Mouse (Mus musculus): ENCODE measurements around the gene Gm3233. TPM values are rescaled to one million over a fixed set of nuclear protein-coding genes. Genes with fewer than 3 reads are reported as not detected.
"Not testable (repeated sequence)": the region's sequence is repeated elsewhere in the genome, so short reads cannot be mapped to it uniquely, and the experiment has no call there.

The Gm3233 gene
- polyA plus RNA-seq, 1 experiment from 2014 or later: not detected

DNA sequence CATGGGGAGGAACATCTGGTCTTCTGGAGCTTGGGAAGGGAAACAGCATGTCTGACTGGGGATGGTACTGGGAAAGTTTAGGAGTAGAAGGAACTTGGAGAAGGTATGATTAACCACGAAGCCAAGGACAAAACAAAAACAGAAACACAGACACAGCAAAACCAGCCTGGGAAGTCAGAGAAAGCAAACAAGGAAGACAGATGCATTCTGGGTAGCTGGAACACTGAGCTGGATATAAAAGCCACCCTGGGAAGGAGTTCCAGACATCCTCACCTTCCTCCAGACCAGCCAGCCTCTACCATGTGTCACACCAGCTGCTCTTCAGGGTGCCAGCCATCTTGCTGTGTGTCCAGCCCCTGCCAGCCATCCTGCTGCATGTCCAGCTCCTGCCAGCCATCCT is 44.0 kb downstream of the Gm3233 start, which contains the start of gene Gm10142:
Gene Gm10142, plus strand, starts transcription at position 301 of the 400 bp plus-strand sequence.
- H3K9me3 ChIP-seq: no peaks in the 10 kb centered on the region
- WGBS: 79% methylated on average over 1 of the region's 1 CpGs
- H3K4me2 ChIP-seq: no peak within 1 kb of the TSS
- no peaks in the 10 kb centered on the region for H3K36me3 ChIP-seq (replicated peaks)
- H3K27me3 ChIP-seq (replicated peaks): no peaks in the 10 kb centered on the region
- ATAC-seq (replicated peaks): no peak
- no peaks in the 10 kb centered on the region for H3K4me1 ChIP-seq
- H3K9ac ChIP-seq: no peak within 1 kb of the TSS
- no peak within 1 kb of the TSS for H3K4me3 ChIP-seq
- no peak within 1 kb of the TSS for H3K27ac ChIP-seq

DNA sequence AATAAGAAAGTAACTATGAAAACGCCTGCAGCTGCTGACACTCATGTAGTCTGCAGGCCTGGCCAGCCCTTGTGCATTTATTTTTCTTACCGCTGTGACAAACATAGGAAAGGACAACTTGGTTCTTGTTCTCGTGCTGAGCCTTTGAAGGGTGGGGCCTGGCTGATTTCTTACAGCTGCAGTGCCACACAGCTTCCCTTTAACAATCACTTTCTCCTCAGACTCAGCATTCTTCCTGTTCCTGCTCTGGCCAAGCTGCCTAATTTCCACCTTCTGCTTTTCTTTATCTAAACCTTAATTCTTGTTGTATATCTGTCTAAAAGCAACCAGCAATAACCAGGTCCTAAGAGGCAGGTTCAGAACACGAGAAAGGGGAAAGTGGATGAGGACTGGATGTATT is 45.7 kb downstream of the Gm3233 start:
- Histone ChIP-seq H3K36me3 (replicated peaks) (no peaks in the 10 kb centered on the region), H3K27ac (no peak overlapping the region), H3K4me1 (no peaks in the 10 kb centered on the region), H3K27me3 (replicated peaks) (no peaks in the 10 kb centered on the region), H3K4me2 (no peak overlapping the region), H3K4me3 (no peak overlapping the region), H3K9me3 (no peaks in the 10 kb centered on the region), H3K9ac (no peak overlapping the region)
- WGBS: 72% methylated on average over 4 of the region's 4 CpGs
- ATAC-seq (replicated peaks): no peak

DNA sequence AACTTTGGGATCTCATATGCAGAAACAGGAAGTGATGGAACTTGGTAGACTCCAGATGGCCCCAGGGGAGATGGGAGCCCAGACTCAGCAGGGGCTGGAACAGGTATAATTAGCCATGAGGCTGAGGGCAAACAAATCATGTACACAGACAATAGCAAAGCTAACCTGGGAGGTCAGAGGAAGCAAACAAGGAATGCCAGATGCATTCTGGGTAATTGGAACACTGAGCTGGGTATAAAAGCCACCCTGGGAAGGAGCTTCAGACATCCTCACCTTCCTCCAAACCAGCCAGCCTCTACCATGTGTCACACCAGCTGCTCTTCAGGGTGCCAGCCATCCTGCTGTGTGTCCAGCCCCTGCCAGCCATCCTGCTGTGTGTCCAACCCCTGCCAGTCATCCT is 48.3 kb downstream of the Gm3233 start, which contains the start of gene Gm10024:
Gene Gm10024, plus strand, starts transcription at position 301 of the 400 bp plus-strand sequence.
- H3K4me1 ChIP-seq; H3K36me3 ChIP-seq (replicated peaks); H3K27me3 ChIP-seq (replicated peaks); H3K4me3 ChIP-seq; ATAC-seq (replicated peaks); H3K9ac ChIP-seq; H3K27ac ChIP-seq; H3K4me2 ChIP-seq; H3K9me3 ChIP-seq: not testable (repeated sequence)

DNA sequence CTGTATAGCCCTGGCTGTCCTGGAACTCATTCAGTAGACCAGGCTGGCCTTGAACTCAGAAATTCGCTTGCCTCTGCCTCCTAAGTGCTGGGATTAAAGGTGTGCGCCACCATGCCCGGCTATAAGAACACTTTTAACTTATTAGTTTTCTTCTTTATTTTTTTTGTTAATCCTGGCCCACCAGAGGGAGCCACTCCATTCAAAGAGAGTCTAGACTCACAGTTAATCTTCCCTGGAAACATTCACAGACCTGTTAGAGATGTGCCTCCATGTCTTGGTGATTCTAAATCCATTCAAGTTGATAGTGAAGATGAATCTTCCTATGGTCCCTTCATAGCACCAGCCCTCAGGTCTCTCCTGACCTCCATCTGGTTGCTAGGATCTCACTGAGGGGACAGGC is 49.7 kb downstream of the Gm3233 start:
- H3K4me2 ChIP-seq: no peak overlapping the region
- H3K4me1 ChIP-seq: no peaks in the 10 kb centered on the region
- H3K9me3 ChIP-seq: no peaks in the 10 kb centered on the region
- no peaks in the 10 kb centered on the region for H3K27me3 ChIP-seq (replicated peaks)
- no peaks in the 10 kb centered on the region for H3K36me3 ChIP-seq (replicated peaks)
- no peak overlapping the region for H3K27ac ChIP-seq
- ATAC-seq (replicated peaks): no peak
- H3K9ac ChIP-seq: no peak overlapping the region
- 78% methylated on average over 3 of the region's 3 CpGs for WGBS
- H3K4me3 ChIP-seq: no peak overlapping the region

Other genes starting within 250 kb of the Gm3233 start
- 48.0 and 52.8 TPM in 2 replicates for gene Fam207a, start 243.9 kb downstream of the Gm3233 start, polyA plus RNA-seq (2015; fragmentation: Nextera tagmentation; extraction: Ambion mirVana)
- gene Itgb2, start 229.4 kb downstream of the Gm3233 start, polyA plus RNA-seq (2015; fragmentation: Nextera tagmentation; extraction: Ambion mirVana): 0.81 and 0.87 TPM in 2 replicates
- 68.6 and 72.0 TPM in 2 replicates for gene Pttg1ip, start 178.0 kb downstream of the Gm3233 start, polyA plus RNA-seq (2015; fragmentation: Nextera tagmentation; extraction: Ambion mirVana)
- 308 and 325 TPM in 2 replicates for gene Sumo3, start 153.6 kb downstream of the Gm3233 start, polyA plus RNA-seq (2015; fragmentation: Nextera tagmentation; extraction: Ambion mirVana)
- 2.5 TPM in 1 of 2 replicates, not detected in the other for gene Gm49325, start 153.5 kb downstream of the Gm3233 start, polyA plus RNA-seq (2015; fragmentation: Nextera tagmentation; extraction: Ambion mirVana)
- 91.1 and 97.2 TPM in 2 replicates for gene Ube2g2, start 137.4 kb downstream of the Gm3233 start, polyA plus RNA-seq (2015; fragmentation: Nextera tagmentation; extraction: Ambion mirVana)
- gene Tspear, start 73.1 kb downstream of the Gm3233 start, polyA plus RNA-seq (2015; fragmentation: Nextera tagmentation; extraction: Ambion mirVana): 1.5 and 1.7 TPM in 2 replicates
- not detected in 2 replicates for gene Gm19402, start 68.9 kb downstream of the Gm3233 start, polyA plus RNA-seq (2015; fragmentation: Nextera tagmentation; extraction: Ambion mirVana)
- gene Gm9508, start 62.4 kb downstream of the Gm3233 start, polyA plus RNA-seq (2015; fragmentation: Nextera tagmentation; extraction: Ambion mirVana): not detected in 2 replicates
- not detected in 2 replicates for gene Gm10272, start 53.1 kb downstream of the Gm3233 start, polyA plus RNA-seq (2015; fragmentation: Nextera tagmentation; extraction: Ambion mirVana)
- not detected in 2 replicates for gene Gm10024, start 48.2 kb downstream of the Gm3233 start, polyA plus RNA-seq (2015; fragmentation: Nextera tagmentation; extraction: Ambion mirVana)
- not detected in 2 replicates for gene Gm10142, start 43.9 kb downstream of the Gm3233 start, polyA plus RNA-seq (2015; fragmentation: Nextera tagmentation; extraction: Ambion mirVana)
- not detected in 2 replicates for gene Krtap12-1, start 39.1 kb downstream of the Gm3233 start, polyA plus RNA-seq (2015; fragmentation: Nextera tagmentation; extraction: Ambion mirVana)
- not detected in 2 replicates for gene Gm10100, start 33.2 kb downstream of the Gm3233 start, polyA plus RNA-seq (2015; fragmentation: Nextera tagmentation; extraction: Ambion mirVana)
- not detected in 2 replicates for gene Gm18596, start 17.0 kb downstream of the Gm3233 start, polyA plus RNA-seq (2015; fragmentation: Nextera tagmentation; extraction: Ambion mirVana)
- gene Gm9736, start 8.3 kb downstream of the Gm3233 start, polyA plus RNA-seq (2015; fragmentation: Nextera tagmentation; extraction: Ambion mirVana): not detected in 2 replicates
- not detected in 2 replicates for gene Gm3238, start 11.6 kb upstream of the Gm3233 start, polyA plus RNA-seq (2015; fragmentation: Nextera tagmentation; extraction: Ambion mirVana)
- not detected in 2 replicates for gene Gm7138, start 17.3 kb upstream of the Gm3233 start, polyA plus RNA-seq (2015; fragmentation: Nextera tagmentation; extraction: Ambion mirVana)
- not detected in 2 replicates for gene Gm3250, start 22.9 kb upstream of the Gm3233 start, polyA plus RNA-seq (2015; fragmentation: Nextera tagmentation; extraction: Ambion mirVana)
- not detected in 2 replicates for gene Gm7137, start 28.5 kb upstream of the Gm3233 start, polyA plus RNA-seq (2015; fragmentation: Nextera tagmentation; extraction: Ambion mirVana)
- gene Gm9639, start 35.4 kb upstream of the Gm3233 start, polyA plus RNA-seq (2015; fragmentation: Nextera tagmentation; extraction: Ambion mirVana): not detected in 2 replicates
- gene Gm19668, start 39.5 kb upstream of the Gm3233 start, polyA plus RNA-seq (2015; fragmentation: Nextera tagmentation; extraction: Ambion mirVana): not detected in 2 replicates
- not detected in 2 replicates for gene Gm9507, start 52.2 kb upstream of the Gm3233 start, polyA plus RNA-seq (2015; fragmentation: Nextera tagmentation; extraction: Ambion mirVana)
- gene Gm2696, start 55.0 kb upstream of the Gm3233 start, polyA plus RNA-seq (2015; fragmentation: Nextera tagmentation; extraction: Ambion mirVana): not detected in 2 replicates
- gene Krtap10-4, start 67.4 kb upstream of the Gm3233 start, polyA plus RNA-seq (2015; fragmentation: Nextera tagmentation; extraction: Ambion mirVana): not detected in 2 replicates
- gene Krtap10-10, start 76.3 kb upstream of the Gm3233 start, polyA plus RNA-seq (2015; fragmentation: Nextera tagmentation; extraction: Ambion mirVana): not detected in 2 replicates
- not detected in 2 replicates for gene Gm36176, start 87.1 kb upstream of the Gm3233 start, polyA plus RNA-seq (2015; fragmentation: Nextera tagmentation; extraction: Ambion mirVana)
- not detected in 2 replicates for gene Gm10318, start 93.2 kb upstream of the Gm3233 start, polyA plus RNA-seq (2015; fragmentation: Nextera tagmentation; extraction: Ambion mirVana)
- gene Gm3285, start 102.3 kb upstream of the Gm3233 start, polyA plus RNA-seq (2015; fragmentation: Nextera tagmentation; extraction: Ambion mirVana): not detected in 2 replicates
- 24.2 and 24.3 TPM in 2 replicates for gene Lrrc3, start 142.9 kb upstream of the Gm3233 start, polyA plus RNA-seq (2015; fragmentation: Nextera tagmentation; extraction: Ambion mirVana)
- gene Trpm2, start 210.9 kb upstream of the Gm3233 start, polyA plus RNA-seq (2015; fragmentation: Nextera tagmentation; extraction: Ambion mirVana): 3.7 and 6.1 TPM in 2 replicates
- gene 1810043G02Rik, start 218.8 kb upstream of the Gm3233 start, polyA plus RNA-seq (2015; fragmentation: Nextera tagmentation; extraction: Ambion mirVana): 48.3 and 49.5 TPM in 2 replicates